In genomic region chr3:36053447-36053846, GRCm38 (mm10) we compare ENCODE assay signal across 47 mouse cellular contexts. TPM values are rescaled to one million over a fixed set of nuclear protein-coding genes. Genes with fewer than 3 reads are reported as not detected.
"Had no signal": no experiment of that assay in that cellular context is flagged by ENCODE, and none has a peak within 500 bp of the region (broad histone marks: within the 10 kb centered on the region; RNA-seq: fewer than 3 reads in every experiment).

Gene Ccdc144b, minus strand, starts transcription at chr3:36053547.

- H3K27me3 ChIP-seq: heart, embryonic 12.5 days; heart, embryonic 15.5 days; hindbrain, embryonic 12.5 days; hindbrain, embryonic 13.5 days; hindbrain, embryonic 15.5 days; intestine, embryonic 15.5 days had no signal

- H3K4me2 ChIP-seq: heart, embryonic 11.5 days; heart, embryonic 12.5 days; heart, embryonic 13.5 days; heart, embryonic 15.5 days; hindbrain, embryonic 12.5 days; hindbrain, embryonic 13.5 days; hindbrain, embryonic 15.5 days; intestine, embryonic 15.5 days; kidney, embryonic 15.5 days had no signal

- H3K36me3 ChIP-seq: heart, embryonic 10.5 days; heart, embryonic 12.5 days; heart, embryonic 13.5 days; heart, embryonic 15.5 days; hindbrain, embryonic 10.5 days; hindbrain, embryonic 12.5 days; hindbrain, embryonic 13.5 days; hindbrain, embryonic 15.5 days; intestine, embryonic 15.5 days; kidney, embryonic 15.5 days had no signal

- H3K9me3 ChIP-seq: heart, embryonic 10.5 days; heart, embryonic 12.5 days; heart, embryonic 13.5 days; heart, embryonic 15.5 days; hindbrain, embryonic 10.5 days; hindbrain, embryonic 12.5 days; hindbrain, embryonic 13.5 days; hindbrain, embryonic 15.5 days; intestine, embryonic 15.5 days; kidney, embryonic 15.5 days had no signal

- H3K9ac ChIP-seq: heart, embryonic 12.5 days; heart, embryonic 13.5 days; heart, embryonic 15.5 days; hindbrain, embryonic 12.5 days; hindbrain, embryonic 13.5 days; hindbrain, embryonic 15.5 days; intestine, embryonic 15.5 days; kidney, embryonic 15.5 days had no signal

- H3K27ac ChIP-seq: heart, embryonic 10.5 days; heart, embryonic 13.5 days; heart, embryonic 15.5 days; hindbrain, embryonic 10.5 days; hindbrain, embryonic 12.5 days; hindbrain, embryonic 13.5 days; hindbrain, embryonic 15.5 days; intestine, embryonic 15.5 days; kidney, embryonic 15.5 days; kidney, postnatal 0 days; layer of hippocampus, adult 2 months had no signal

- H3K4me3 ChIP-seq: heart, embryonic 10.5 days; heart, embryonic 12.5 days; heart, embryonic 13.5 days; heart, embryonic 15.5 days; hindbrain, embryonic 10.5 days; hindbrain, embryonic 12.5 days; hindbrain, embryonic 13.5 days; hindbrain, embryonic 15.5 days; intestine, embryonic 15.5 days; kidney, embryonic 15.5 days; layer of hippocampus, adult 2 months had no signal

- ATAC-seq: hindbrain, embryonic 16.5 days; inflammation-experienced regulatory T-cells, adult 6 months; intestine, embryonic 15.5 days; intestine, embryonic 16.5 days; intestine, postnatal 0 days had no signal

- DNase-seq: heart, postnatal 10 days; heart, postnatal 14 days; heart, postnatal 36 days; heart, postnatal 4 days; kidney, adult 11 months; kidney, adult 18-20 months; kidney, adult 2 months; kidney, adult 8-10 months; kidney, adult 9 months; kidney, postnatal 10 days; kidney, postnatal 14 days; kidney, postnatal 25 days; kidney, postnatal 36 days; kidney, postnatal 4 days; layer of hippocampus, adult 9-11 months; layer of hippocampus, postnatal 36 days had no signal

- H3K4me1 ChIP-seq: heart, embryonic 10.5 days; heart, embryonic 12.5 days; heart, embryonic 13.5 days; heart, embryonic 15.5 days; hindbrain, embryonic 10.5 days; hindbrain, embryonic 12.5 days; hindbrain, embryonic 13.5 days; hindbrain, embryonic 15.5 days; intestine, embryonic 15.5 days; kidney, embryonic 15.5 days had no signal

RNA-seq across cellular contexts. Expression of gene Ccdc144b, which starts in this region (rescaled TPM):
- total RNA-seq: heart, adult 8-10 months; heart, postnatal 10 days; heart, postnatal 14 days; heart, postnatal 25 days; heart, postnatal 36 days; heart, postnatal 4 days; hematopoietic stem cell, adult 5-6 weeks; layer of hippocampus, adult 18-20 months; layer of hippocampus, adult 2 months; layer of hippocampus, adult 8-10 months; layer of hippocampus, postnatal 10 days; layer of hippocampus, postnatal 14 days; layer of hippocampus, postnatal 25 days; layer of hippocampus, postnatal 36 days; left cerebral cortex, adult 18-20 months had no signal
- polyA plus RNA-seq: heart, embryonic 10.5 days; hindbrain, embryonic 10.5 days; hindbrain, embryonic 11.5 days; hindbrain, embryonic 12.5 days; hindbrain, embryonic 13.5 days; hindbrain, embryonic 16.5 days; inflammation-experienced regulatory T-cells, adult 6 months; intestine, embryonic 14.5 days; intestine, embryonic 15.5 days; intestine, embryonic 16.5 days; intestine, postnatal 0 days; kidney, embryonic 14.5 days; kidney, embryonic 15.5 days; kidney, embryonic 16.5 days; kidney, postnatal 0 days; large intestine, adult 2 months had no signal
